Mouse (Mus musculus) kidney, adult 2 months (tissue): ENCODE data around the gene Acvr1b. TPM values are rescaled to one million over a fixed set of nuclear protein-coding genes. Genes with fewer than 3 reads are reported as not detected.

ENCODE experiments used
- DNase-seq: peaks from one replicate; pipeline ENCODE4 v3.0.0; 2021
- H3K27ac ChIP-seq: fragments of 200-500 bp; 2 replicates; pipeline ENCODE4 v1.5.1; 2012; ENCODE audit warnings: low read depth, low read length, control low read depth, inconsistent platforms; ENCODE audit not compliant: insufficient read depth
- H3K27me3 ChIP-seq: fragments of 200-500 bp; replicated peaks from 2 replicates; pipeline ENCODE4 v1.6.1; 2012; ENCODE audit warnings: mild to moderate bottlenecking, moderate library complexity, low read length, inconsistent platforms; ENCODE audit not compliant: control insufficient read depth, insufficient read depth
- H3K36me3 ChIP-seq: fragments of 200-500 bp; 2 replicates; pipeline ENCODE4 v1.6.1; 2012; ENCODE audit warnings: mild to moderate bottlenecking, moderate library complexity, low read length, inconsistent platforms; ENCODE audit not compliant: control insufficient read depth, insufficient read depth
- H3K4me1 ChIP-seq: fragments of 200-500 bp; 2 replicates; pipeline ENCODE4 v1.6.1; 2011; ENCODE audit warnings: low read length; ENCODE audit not compliant: control insufficient read depth, insufficient read depth
- H3K4me3 ChIP-seq: fragments of 200-500 bp; 2 replicates; pipeline ENCODE4 v1.5.1; 2011; ENCODE audit warnings: mild to moderate bottlenecking, low read depth, low read length, control low read depth; ENCODE audit not compliant: insufficient read depth
- CTCF ChIP-seq: fragments of 200-500 bp; conservative IDR thresholded peaks from 2 replicates; pipeline ENCODE4 v1.5.1; 2011; ENCODE audit warnings: low read depth, mild to moderate bottlenecking, control low read depth, low read length, moderate library complexity, mixed read lengths; ENCODE audit not compliant: insufficient read depth, insufficient read length
- POLR2A ChIP-seq: fragments of 200-500 bp; IDR thresholded peaks from one replicate; pipeline ENCODE4 v1.6.1; 2011; ENCODE audit warnings: low read depth, low read length, control low read depth
- WGBS: fragments of 180-500 bp; shearing (Covaris S2); methylation state at CpG from one replicate; pipeline ENCODE4 v1.1.7; 2018; 5-methylcytosine and 5-hydroxymethylcytosine counted together
- polyA plus RNA-seq: library from polyadenylated mRNA; depleted of rRNA; stranded (reverse); fragments of >200 nt; gene quantifications from 2 replicates; pipeline ENCODE4 v1.2.3, GENCODE M21; 2012; rRNA removed

Gene Acvr1b
- polyA plus RNA-seq, 1 experiment = 37.2 TPM

DNA sequence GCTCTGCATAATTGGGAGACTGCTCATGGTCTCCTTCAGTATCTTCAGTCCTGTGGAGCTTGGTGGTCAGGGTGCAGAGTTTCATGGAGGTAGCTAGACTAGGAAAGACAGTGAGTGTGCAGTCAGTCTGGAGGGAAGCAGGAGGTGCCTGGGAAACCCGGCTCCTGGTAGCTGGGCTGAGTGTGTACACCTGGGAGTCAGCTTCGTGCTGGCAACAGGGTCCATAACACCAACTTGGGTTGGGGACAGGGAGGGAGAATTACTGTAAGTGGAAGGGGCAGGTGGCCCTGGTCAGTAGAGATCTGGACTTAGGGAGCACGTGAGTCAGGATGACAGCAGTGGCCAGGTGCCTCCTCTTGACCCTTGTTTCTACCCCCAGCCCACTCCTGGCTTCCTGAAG lies 86.1 kb downstream of the Acvr1b start:
- 0 out of 2 replicates have a peak overlapping the region, but pooled peaks have one; percentile 7 for H3K27ac ChIP-seq
- no peaks in the 10 kb centered on the region for H3K36me3 ChIP-seq
- H3K4me3 ChIP-seq = no peak overlapping the region
- no peak for DNase-seq
- H3K27me3 ChIP-seq = no peaks in the 10 kb centered on the region
- TF ChIP-seq CTCF (no peak), POLR2A (no peak)
- WGBS = 87% methylated on average over 3 of the region's 3 CpGs
- 0 out of 2 replicates have a peak, but pooled peaks cover 5% of the 10 kb centered on the region for H3K4me1 ChIP-seq

DNA sequence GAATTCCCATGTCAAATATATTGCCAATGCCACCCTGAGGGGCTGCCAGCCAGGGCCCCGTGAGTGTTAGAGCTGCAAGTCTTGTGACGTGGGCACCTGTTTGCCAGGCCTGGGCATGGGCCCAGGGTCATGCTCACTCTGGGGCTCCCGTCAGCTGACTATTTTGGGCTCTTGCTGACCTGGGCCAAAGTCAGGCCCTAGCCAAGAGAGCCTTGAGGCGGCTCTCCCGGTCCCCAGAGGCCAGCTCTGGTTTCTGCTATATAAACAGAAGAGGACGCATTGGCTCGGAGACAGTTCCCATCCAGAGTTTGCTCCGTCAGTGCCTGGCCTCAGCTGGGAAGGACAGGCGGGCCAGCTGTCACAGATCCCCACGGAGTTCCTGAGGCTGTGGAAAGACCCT lies 86.5 kb downstream of the Acvr1b start:
- Histone ChIP-seq H3K4me3 (no peak overlapping the region), H3K27me3 (no peaks in the 10 kb centered on the region), H3K27ac (0 out of 2 replicates have a peak overlapping the region, but pooled peaks have one; percentile 7), H3K36me3 (no peaks in the 10 kb centered on the region), H3K4me1 (0 out of 2 replicates have a peak, but pooled peaks cover 5% of the 10 kb centered on the region)
- peak; percentile 79 for DNase-seq
- WGBS = 40% methylated on average over 10 of the region's 10 CpGs
- TF ChIP-seq POLR2A = no peak
- TF ChIP-seq CTCF = no peak

DNA sequence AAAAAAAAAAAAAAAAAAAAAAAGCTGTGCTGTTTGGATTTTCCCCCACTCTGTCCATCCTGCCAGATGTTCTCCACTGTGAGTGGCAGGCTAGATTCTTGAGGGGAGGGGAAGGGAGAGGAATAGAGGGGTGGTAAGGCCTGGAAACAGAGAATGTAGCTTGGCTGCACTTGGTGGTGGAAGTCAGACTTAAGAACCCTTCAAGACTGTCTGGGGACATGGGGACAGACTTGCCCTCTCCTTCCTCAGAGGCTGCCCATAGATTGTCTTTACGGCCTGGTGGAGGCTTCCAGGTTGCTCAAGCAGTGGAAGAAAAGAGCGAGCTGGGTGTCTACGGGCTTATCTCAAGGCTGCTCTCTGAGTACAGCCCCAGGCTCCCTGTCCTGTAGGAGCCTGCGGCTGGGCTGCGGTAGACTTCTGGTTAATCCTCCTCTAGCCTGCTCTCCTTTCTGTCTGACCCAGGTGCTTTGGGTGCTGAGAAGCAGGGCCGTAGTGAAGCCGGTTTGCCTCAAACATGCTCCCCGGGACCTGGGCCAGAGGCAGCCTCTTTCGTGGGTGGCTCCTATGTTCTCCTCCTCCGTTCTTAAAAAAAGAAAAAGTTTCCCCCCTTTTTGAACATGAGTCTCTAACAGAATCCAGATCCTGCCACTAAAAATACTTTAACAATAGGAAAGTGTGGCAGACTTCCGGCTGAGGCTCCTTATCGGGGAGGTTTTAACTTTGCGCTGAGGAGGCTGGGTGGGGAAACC lies 87.2 kb downstream of the Acvr1b start:
- TF ChIP-seq POLR2A = no peak
- no peak for TF ChIP-seq CTCF
- H3K4me1 ChIP-seq = peaks cover 7% of the 10 kb centered on the region; the same call in 1 of the 2 replicates
- WGBS = 54% methylated on average over 13 of the region's 13 CpGs
- no peaks in the 10 kb centered on the region for H3K36me3 ChIP-seq
- no peak overlapping the region for H3K4me3 ChIP-seq
- no peaks in the 10 kb centered on the region for H3K27me3 ChIP-seq
- DNase-seq = peak; percentile 43
- H3K27ac ChIP-seq = peak overlapping the region; percentile 43

DNA sequence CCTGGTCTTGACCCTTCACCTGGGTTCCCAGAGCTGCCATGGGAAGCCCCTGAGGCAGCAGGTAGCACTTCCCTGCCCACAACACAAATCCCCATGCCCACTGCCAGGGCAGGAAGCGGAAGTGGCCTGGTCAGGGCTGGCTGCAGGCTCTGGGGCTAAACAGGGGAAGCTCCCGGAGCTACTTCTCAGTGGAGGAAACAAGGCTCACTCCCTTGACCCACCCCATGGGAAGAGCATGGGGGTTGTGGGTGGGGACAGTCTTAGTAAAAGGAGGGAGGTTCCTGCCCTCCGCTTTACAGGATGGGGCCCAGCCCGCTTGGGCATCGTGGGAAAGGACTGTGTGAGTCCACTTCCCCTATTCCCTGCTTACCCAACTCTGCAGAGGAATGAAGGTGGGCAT lies 88.6 kb downstream of the Acvr1b start:
- peaks cover 8% of the 10 kb centered on the region; the same call in 1 of the 2 replicates for H3K4me1 ChIP-seq
- no peak for TF ChIP-seq POLR2A
- no peak for TF ChIP-seq CTCF
- DNase-seq = peak; percentile 47
- no peak overlapping the region for H3K4me3 ChIP-seq
- H3K36me3 ChIP-seq = no peaks in the 10 kb centered on the region
- 72% methylated on average over 5 of the region's 5 CpGs for WGBS
- H3K27me3 ChIP-seq = no peaks in the 10 kb centered on the region
- H3K27ac ChIP-seq = no peak overlapping the region

Other genes with a start within 250 kb of the Acvr1b start
- 0.23 TPM in 1 of 2 replicates, not detected in the other for gene Gm47841, start 126.7 kb upstream of the Acvr1b start, polyA plus RNA-seq
- 8.6 and 9.6 TPM in 2 replicates for gene Fignl2, start 95.5 kb upstream of the Acvr1b start, polyA plus RNA-seq
- gene Ankrd33, start 58.3 kb upstream of the Acvr1b start, polyA plus RNA-seq = not detected in 2 replicates
- gene Acvrl1, start 45.5 kb upstream of the Acvr1b start, polyA plus RNA-seq = 33.4 and 34.1 TPM in 2 replicates
- 6.2 and 7.0 TPM in 2 replicates for gene Grasp, start 50.1 kb downstream of the Acvr1b start, polyA plus RNA-seq
- gene Nr4a1, start 80.2 kb downstream of the Acvr1b start, polyA plus RNA-seq = 4.9 and 5.7 TPM in 2 replicates
- 46.1 and 48.7 TPM in 2 replicates for gene Atg101, start 110.2 kb downstream of the Acvr1b start, polyA plus RNA-seq
- gene 6030408B16Rik, start 119.1 kb downstream of the Acvr1b start, polyA plus RNA-seq = 0.13 and 0.37 TPM in 2 replicates
- gene Krt80, start 196.1 kb downstream of the Acvr1b start, polyA plus RNA-seq = 14.2 and 14.7 TPM in 2 replicates
- 50.9 and 57.3 TPM in 2 replicates for gene Krt7, start 237.0 kb downstream of the Acvr1b start, polyA plus RNA-seq